Mouse (Mus musculus) neural tube, embryonic 14.5 days (tissue): ENCODE results near the gene 4930579F01Rik. TPM values are rescaled to one million over a fixed set of nuclear protein-coding genes. Genes with fewer than 3 reads are reported as not detected.

Experiments
- ATAC-seq: fragments of 200-750 bp; cut with Nextera tagmentation; 2 replicates; pipeline ENCODE4 v1.8.0; 2017; ENCODE audit warnings: low read depth, mild to moderate bottlenecking, moderate TSS enrichment, moderate library complexity
- H3K27ac ChIP-seq: fragments of 300-500 bp; sonication (generic); 2 replicates; pipeline ENCODE4 v1.5.1; 2014; ENCODE audit warnings: low read depth, mild to moderate bottlenecking, control low read depth, low read length, moderate library complexity, mixed read lengths
- H3K27me3 ChIP-seq: fragments of 300-500 bp; sonication (generic); 2 replicates; pipeline ENCODE4 v1.6.1; 2014; ENCODE audit warnings: low read length; ENCODE audit not compliant: control insufficient read depth, insufficient read depth
- H3K36me3 ChIP-seq: fragments of 300-500 bp; sonication (generic); 2 replicates; pipeline ENCODE4 v1.6.1; 2014; ENCODE audit warnings: low read length, mixed read lengths; ENCODE audit not compliant: control insufficient read depth, insufficient read depth
- H3K4me1 ChIP-seq: fragments of 300-500 bp; sonication (generic); 2 replicates; pipeline ENCODE4 v1.6.1; 2014; ENCODE audit warnings: low read length; ENCODE audit not compliant: control insufficient read depth, insufficient read depth
- H3K4me2 ChIP-seq: fragments of 300-500 bp; sonication (generic); 2 replicates; pipeline ENCODE4 v1.6.1; 2014; ENCODE audit warnings: mild to moderate bottlenecking, low read depth, low read length, control low read depth
- H3K4me3 ChIP-seq: fragments of 300-500 bp; sonication (generic); 2 replicates; pipeline ENCODE4 v1.5.1; 2014; ENCODE audit warnings: low read depth, low read length, control low read depth, mixed read lengths
- H3K9ac ChIP-seq: fragments of 300-500 bp; sonication (generic); replicated peaks from 2 replicates; pipeline ENCODE4 v1.6.1; 2014; ENCODE audit warnings: low read depth, mild to moderate bottlenecking, control low read depth, low read length, mixed read lengths
- H3K9me3 ChIP-seq: fragments of 300-500 bp; sonication (generic); 2 replicates; pipeline ENCODE4 v1.6.1; 2016; ENCODE audit warnings: low read length; ENCODE audit not compliant: control insufficient read depth
- WGBS: fragments of 180-500 bp; shearing (Covaris S2); extraction: QIAGEN DNeasy Blood & Tissue Kit; methylation state at CpG from one replicate; pipeline ENCODE4 v1.1.7; 2014; 5-methylcytosine and 5-hydroxymethylcytosine counted together
- polyA plus RNA-seq: library from polyadenylated mRNA; unstranded; fragments of >200 nt; fragmentation: Nextera tagmentation; extraction: Ambion mirVana; gene quantifications from 2 replicates; pipeline ENCODE4 v1.2.1, GENCODE M21; 2014

The 4930579F01Rik gene
- not detected in 2 replicates for polyA plus RNA-seq

- WGBS: 86% methylated on average over 15 of the region's 15 CpGs
- Histone ChIP-seq H3K36me3 (no peaks in the 10 kb centered on the region), H3K4me3 (no peak within 1 kb of the TSS), H3K27ac (no peak within 1 kb of the TSS), H3K4me2 (no peak within 1 kb of the TSS), H3K27me3 (no peaks in the 10 kb centered on the region), H3K4me1 (no peaks in the 10 kb centered on the region), H3K9ac (no peak within 1 kb of the TSS), H3K9me3 (no peaks in the 10 kb centered on the region)
- no peak for ATAC-seq
Measured at GRCm38 (mm10) chr3:138193683-138194302, at the start of gene 4930579F01Rik. 4930579F01Rik (minus strand) TSS chr3:138193825.

GRCm38 (mm10) chr3:138242933-138243332 lies 49.3 kb upstream of the 4930579F01Rik start:
- no peak for ATAC-seq
- no peak overlapping the region for H3K9ac ChIP-seq
- H3K27me3 ChIP-seq: no peaks in the 10 kb centered on the region
- H3K36me3 ChIP-seq: no peaks in the 10 kb centered on the region
- no peak overlapping the region for H3K27ac ChIP-seq
- H3K4me3 ChIP-seq: no peak overlapping the region
- H3K4me2 ChIP-seq: no peak overlapping the region
- H3K4me1 ChIP-seq: peaks cover 3% of the 10 kb centered on the region; the same call in 1 of the 2 replicates
- H3K9me3 ChIP-seq: no peaks in the 10 kb centered on the region
- 85% methylated on average over 6 of the region's 6 CpGs for WGBS

GRCm38 (mm10) chr3:138242021-138242726 lies 48.5 kb upstream of the 4930579F01Rik start:
- Histone ChIP-seq H3K9ac (no peak overlapping the region), H3K4me3 (no peak overlapping the region), H3K9me3 (no peaks in the 10 kb centered on the region), H3K27ac (no peak overlapping the region), H3K36me3 (no peaks in the 10 kb centered on the region), H3K4me1 (peaks cover 3% of the 10 kb centered on the region; the same call in 1 of the 2 replicates), H3K27me3 (no peaks in the 10 kb centered on the region), H3K4me2 (no peak overlapping the region)
- WGBS: 51% methylated on average over 14 of the region's 14 CpGs
- peak; percentile 74 for ATAC-seq

DNA sequence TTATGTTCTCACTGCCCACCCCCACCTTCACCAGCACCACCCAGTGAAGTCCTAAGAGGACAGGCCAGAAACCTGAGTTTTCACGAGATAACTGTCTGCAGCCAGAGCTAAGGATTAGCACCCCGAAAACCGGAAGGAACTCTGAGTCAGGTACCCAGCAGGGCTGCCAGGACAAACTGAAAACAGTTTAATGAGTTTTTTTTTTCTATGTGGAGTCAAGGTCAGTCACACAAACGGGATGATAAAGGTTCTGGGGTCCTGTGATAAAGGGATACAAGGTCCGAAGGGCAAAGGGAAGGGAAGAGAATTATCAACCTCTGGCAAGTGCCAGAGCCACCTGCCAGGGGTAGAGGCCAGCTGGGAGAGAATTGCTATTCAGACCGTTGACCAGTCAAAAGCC lies 47.7 kb upstream of the 4930579F01Rik start:
- WGBS: 64% methylated on average over 6 of the region's 6 CpGs
- Histone ChIP-seq H3K27ac (no peak overlapping the region), H3K27me3 (no peaks in the 10 kb centered on the region), H3K9me3 (no peaks in the 10 kb centered on the region), H3K4me1 (peaks cover 3% of the 10 kb centered on the region; the same call in 1 of the 2 replicates), H3K36me3 (no peaks in the 10 kb centered on the region), H3K4me2 (no peak overlapping the region), H3K9ac (no peak overlapping the region), H3K4me3 (no peak overlapping the region)
- ATAC-seq: no peak

- Histone ChIP-seq H3K27me3 (no peaks in the 10 kb centered on the region), H3K4me3 (no peak overlapping the region), H3K9me3 (no peaks in the 10 kb centered on the region), H3K4me2 (no peak overlapping the region), H3K4me1 (peaks cover 3% of the 10 kb centered on the region; the same call in 1 of the 2 replicates), H3K27ac (no peak overlapping the region), H3K36me3 (no peaks in the 10 kb centered on the region), H3K9ac (no peak overlapping the region)
- WGBS: 49% methylated on average over 5 of the region's 5 CpGs
- ATAC-seq: peak; percentile 16; the same call in 1 of the 2 replicates
Measured at GRCm38 (mm10) chr3:138240942-138241341, 47.3 kb upstream of the 4930579F01Rik start.

- no peaks in the 10 kb centered on the region for H3K27me3 ChIP-seq
- no peak overlapping the region for H3K27ac ChIP-seq
- H3K4me3 ChIP-seq: no peak overlapping the region
- 94% methylated on average over 3 of the region's 3 CpGs for WGBS
- H3K9me3 ChIP-seq: no peaks in the 10 kb centered on the region
- no peaks in the 10 kb centered on the region for H3K36me3 ChIP-seq
- no peak overlapping the region for H3K9ac ChIP-seq
- ATAC-seq: no peak
- no peak overlapping the region for H3K4me2 ChIP-seq
- peaks cover 3% of the 10 kb centered on the region; the same call in 1 of the 2 replicates for H3K4me1 ChIP-seq
Measured at GRCm38 (mm10) chr3:138240411-138240810, 46.8 kb upstream of the 4930579F01Rik start.

GRCm38 (mm10) chr3:138239461-138239860 lies 45.8 kb upstream of the 4930579F01Rik start:
- no peak overlapping the region for H3K4me3 ChIP-seq
- H3K9me3 ChIP-seq: no peaks in the 10 kb centered on the region
- WGBS: 90% methylated on average over 6 of the region's 6 CpGs
- H3K4me1 ChIP-seq: peaks cover 3% of the 10 kb centered on the region; the same call in 1 of the 2 replicates
- no peak overlapping the region for H3K4me2 ChIP-seq
- H3K9ac ChIP-seq: no peak overlapping the region
- no peak overlapping the region for H3K27ac ChIP-seq
- no peaks in the 10 kb centered on the region for H3K27me3 ChIP-seq
- ATAC-seq: no peak
- H3K36me3 ChIP-seq: no peaks in the 10 kb centered on the region

DNA sequence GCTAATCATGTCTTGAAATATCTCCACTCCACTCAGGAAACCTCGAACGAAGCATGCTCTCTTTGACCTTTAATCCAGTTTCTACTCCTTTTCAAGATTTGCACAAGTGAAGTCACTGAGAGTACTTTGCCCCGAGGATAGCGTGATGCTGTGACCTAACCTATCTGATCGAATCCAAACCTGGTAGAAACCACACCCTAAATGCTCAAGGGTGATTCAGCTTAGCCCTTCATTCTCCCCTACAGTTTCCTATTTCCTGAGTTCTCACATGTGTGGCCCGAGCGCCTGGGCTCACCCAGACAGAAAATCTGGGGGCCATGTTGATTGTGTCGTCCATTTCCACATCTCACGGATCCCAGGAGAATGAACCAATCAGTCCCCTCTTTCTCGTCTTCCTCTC lies 44.4 kb upstream of the 4930579F01Rik start:
- Histone ChIP-seq H3K4me3 (no peak overlapping the region), H3K9ac (no peak overlapping the region), H3K9me3 (no peaks in the 10 kb centered on the region), H3K27me3 (no peaks in the 10 kb centered on the region), H3K4me1 (peaks cover 3% of the 10 kb centered on the region; the same call in 1 of the 2 replicates), H3K36me3 (no peaks in the 10 kb centered on the region), H3K4me2 (no peak overlapping the region), H3K27ac (no peak overlapping the region)
- ATAC-seq: no peak
- WGBS: 88% methylated on average over 10 of the region's 10 CpGs

- 79% methylated on average over 11 of the region's 11 CpGs for WGBS
- no peaks in the 10 kb centered on the region for H3K27me3 ChIP-seq
Measured at GRCm38 (mm10) chr3:138236546-138237163, 43.0 kb upstream of the 4930579F01Rik start.

More at GRCm38 (mm10) chr3:138236546-138237163, 43.0 kb upstream of the 4930579F01Rik start:
- H3K4me2 ChIP-seq: no peak overlapping the region
- H3K9ac ChIP-seq: no peak overlapping the region
- no peak for ATAC-seq
- H3K36me3 ChIP-seq: no peaks in the 10 kb centered on the region
- H3K4me3 ChIP-seq: no peak overlapping the region
- H3K27ac ChIP-seq: no peak overlapping the region
- H3K9me3 ChIP-seq: no peaks in the 10 kb centered on the region
- no peaks in the 10 kb centered on the region for H3K4me1 ChIP-seq
